Mouse (Mus musculus) layer of hippocampus, postnatal 10 days (tissue): ENCODE data around the gene Cib4. TPM values are rescaled to one million over a fixed set of nuclear protein-coding genes. Genes with fewer than 3 reads are reported as not detected.

Experiments used
- DNase-seq, 2 experiments: peaks; one replicate each; pipeline ENCODE4 v3.0.0; 2021; ENCODE audit warnings: low spot score in 2 of 2
- total RNA-seq, 2 experiments: library from RNA; stranded (reverse); gene quantifications; 2 replicates each; pipeline ENCODE4 v1.2.3; 2021

Gene Cib4
- total RNA-seq, 2 experiments from 2014 or later: not detected

DNA sequence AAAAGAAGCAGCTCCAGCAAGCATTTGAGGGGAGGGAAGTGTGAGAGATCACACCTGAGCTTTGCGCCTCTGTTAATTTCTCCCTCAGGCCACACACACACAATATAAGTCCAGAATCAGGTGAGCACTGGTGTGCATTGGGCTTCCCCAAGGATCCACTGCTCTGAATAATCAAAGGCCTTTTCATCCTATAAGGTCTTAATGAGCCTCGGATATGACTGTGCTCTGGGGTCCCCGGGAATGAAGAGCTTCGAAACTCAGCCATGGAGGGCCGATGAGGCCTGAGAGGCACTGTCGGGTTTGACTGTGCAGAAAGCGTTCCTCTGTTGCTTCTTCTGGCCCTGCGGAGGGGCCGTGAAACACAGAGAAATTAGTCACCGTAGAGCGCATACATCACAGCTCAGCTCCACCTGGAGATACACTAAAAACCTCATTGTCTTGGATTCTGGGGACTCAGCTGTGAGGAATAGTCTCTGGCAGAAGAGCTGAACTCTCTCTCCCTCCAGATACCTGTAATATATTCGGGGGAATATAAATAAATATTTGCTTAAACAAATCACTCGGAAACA, 101.2 kb downstream of the Cib4 start:
- DNase-seq: no peak

DNA sequence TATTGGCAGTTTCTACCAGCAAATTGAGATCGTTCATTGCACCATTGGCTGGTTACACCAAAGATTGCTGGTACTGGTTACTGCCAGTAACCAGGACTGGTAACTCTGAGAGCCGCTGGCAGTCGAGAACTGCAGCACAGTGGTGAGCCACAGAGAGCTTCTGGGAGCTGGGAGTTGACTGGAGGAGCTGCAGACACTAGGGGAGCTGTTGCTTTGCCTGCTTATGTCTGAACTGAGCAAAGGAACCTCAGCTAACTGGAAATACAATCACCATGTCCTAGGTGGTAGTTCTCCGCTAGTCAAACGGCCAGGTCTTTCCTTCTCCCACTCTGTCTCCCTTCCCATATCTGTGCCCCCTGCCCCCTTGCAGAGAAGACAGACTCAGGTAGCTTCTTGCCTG, 103.4 kb downstream of the Cib4 start:
- DNase-seq: peak in 1 of 2 experiments; percentile 32

GRCm38 (mm10) chr5:30440308-30440906, 105.2 kb downstream of the Cib4 start:
- DNase-seq: no peak

DNA sequence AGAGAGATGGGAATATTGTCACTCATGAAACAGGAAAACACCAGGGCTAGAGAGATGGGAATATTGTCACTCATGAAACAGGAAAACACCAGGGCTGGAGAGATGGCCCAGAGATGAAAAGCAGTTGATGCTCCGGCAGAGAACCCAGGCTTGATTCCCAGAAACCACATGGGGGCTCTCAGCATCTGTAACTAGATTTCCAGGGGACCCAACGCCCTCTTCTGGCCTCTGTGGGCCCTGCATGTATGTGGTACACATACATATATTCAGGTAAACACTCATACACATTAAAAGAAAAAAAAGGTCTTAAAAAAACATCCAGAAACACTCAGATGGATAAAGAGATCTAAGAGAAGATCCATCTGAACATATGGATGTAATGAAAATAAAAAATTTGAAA, 106.7 kb downstream of the Cib4 start:
- no peak for DNase-seq

Other genes with a start within 250 kb of the Cib4 start
- 1 to 10 TPM; 7.0 to 7.3 TPM for gene Otof, start 83.9 kb downstream of the Cib4 start, total RNA-seq
- 1 to 10 TPM in 1 of 2 experiments, not detected in 1; 1.3 TPM for gene 1700001C02Rik, start 79.8 kb downstream of the Cib4 start, total RNA-seq
- gene Kcnk3, start 42.3 kb upstream of the Cib4 start, total RNA-seq: 10 to 100 TPM; 10.3 to 11.6 TPM
- 10 to 100 TPM; 29.0 TPM for gene Slc35f6, start 102.1 kb upstream of the Cib4 start, total RNA-seq
- gene Cenpa, start 120.9 kb upstream of the Cib4 start, total RNA-seq: 10 to 100 TPM in 1 of 2 experiments, 1 to 10 TPM in 1; 9.3 to 10.4 TPM
- gene Dpysl5, start 165.7 kb upstream of the Cib4 start, total RNA-seq: 100 to 1,000 TPM; 321 to 327 TPM